Comparison of ENCODE assay signal across 8 mouse cellular contexts in the genomic region with DNA sequence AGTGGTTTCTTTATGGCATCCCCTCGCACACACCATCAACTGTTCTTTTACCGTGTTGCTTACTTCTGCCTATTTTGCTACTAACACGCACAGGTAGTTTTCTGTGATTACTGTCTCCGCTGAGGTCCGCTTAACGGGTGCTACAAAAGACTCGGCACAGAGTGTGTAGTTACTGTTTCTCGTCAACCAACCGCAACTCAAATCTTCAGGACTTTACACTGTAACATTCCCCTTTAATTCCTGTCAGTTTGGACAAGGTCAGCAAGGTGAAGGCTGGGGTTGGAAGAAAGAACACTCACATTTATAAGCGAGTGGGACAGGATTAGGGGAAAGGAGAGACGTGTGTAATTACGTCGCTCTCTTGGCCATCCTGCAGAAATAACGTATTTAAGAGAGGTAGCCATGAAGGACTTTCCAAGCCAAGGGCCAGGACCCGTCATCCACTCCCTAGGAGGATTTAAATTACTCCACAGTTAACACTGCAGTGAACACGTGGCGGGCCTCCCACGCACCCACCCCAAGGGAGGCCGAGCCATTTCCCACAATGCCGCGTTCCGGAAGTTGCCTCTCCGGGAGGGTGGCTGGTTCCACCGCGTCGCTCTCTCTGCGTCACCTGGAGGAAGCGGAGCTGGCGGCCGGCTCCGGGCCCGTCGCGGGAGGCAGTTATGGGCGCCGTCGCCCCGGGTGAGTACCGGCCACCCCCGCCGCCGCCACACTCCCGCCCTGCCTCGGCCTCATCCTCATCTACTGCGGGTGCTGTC. TPM values are rescaled to one million over a fixed set of nuclear protein-coding genes. Genes with fewer than 3 reads are reported as not detected.
DNase-seq lines count a peak whose midpoint lies in the region; ATAC-seq lines count a peak whose summit lies in the region.

A gene (plus strand): TSS at position 285 of the 761 bp plus-strand sequence.

- peak within 1 kb of the TSS; percentile 78 for H3K9ac ChIP-seq in intestine, embryonic 14.5 days (ENCODE audit: low read length)

- WGBS in intestine, embryonic 14.5 days, result 12% methylated on average over 42 of the region's 45 CpGs

- intact Hi-C loops in left cerebral cortex, postnatal 14 days (cut with DNase I), result loop anchor here (2.0 kb wide), 1 partner anchor 14 kb away; a partner anchor contains a TSS

- peak; percentile 99 for ATAC-seq in intestine, embryonic 14.5 days (replicated peaks; ENCODE audit: low FRiP score, low TSS enrichment, low read depth)

- H3K4me2 ChIP-seq in intestine, embryonic 14.5 days (ENCODE audit: low read length), result peak within 1 kb of the TSS; percentile 78

- H3K27ac ChIP-seq in intestine, embryonic 14.5 days (ENCODE audit: low read depth), result peak within 1 kb of the TSS; percentile 69

- H3K9me3 ChIP-seq in intestine, embryonic 14.5 days (ENCODE audit: control insufficient read depth, low read length), result no peaks in the 10 kb centered on the region

- H3K36me3 ChIP-seq in intestine, embryonic 14.5 days (ENCODE audit: control insufficient read depth, insufficient read depth, low read length), result peaks cover 9% of the 10 kb centered on the region

- DNase-seq in adrenal gland, adult 18-20 months (ENCODE audit: low spot score in 2 of 2), result peak; percentile 94 to 96
- DNase-seq in embryo, embryonic 11 days, result peak; percentile 95
- peak; percentile 91 for DNase-seq in gastrocnemius, postnatal 25 days
- DNase-seq in intestine, embryonic 14.5 days (ENCODE audit: low spot score), result peak; percentile 95
- DNase-seq in left cerebral cortex, postnatal 14 days (ENCODE audit: low spot score in 2 of 2), result peak; percentile 93 to 94
- peak; percentile 87 for DNase-seq in mesoderm, embryonic 11.5 days (ENCODE audit: low read depth, low spot score)
- DNase-seq in right cerebral cortex, postnatal 36 days (ENCODE audit: low spot score in 2 of 2), result peak; percentile 89 to 91
- DNase-seq in yolk sac, embryonic 10.5 days (ENCODE audit: low spot score), result peak; percentile 89

- H3K4me3 ChIP-seq in intestine, embryonic 14.5 days (ENCODE audit: low read depth, low read length), result peak within 1 kb of the TSS; percentile 95

- H3K27me3 ChIP-seq in intestine, embryonic 14.5 days (replicated peaks; ENCODE audit: control insufficient read depth, insufficient read depth, low read length), result no peaks in the 10 kb centered on the region

- peaks cover 8% of the 10 kb centered on the region for H3K4me1 ChIP-seq in intestine, embryonic 14.5 days (replicated peaks; ENCODE audit: control insufficient read depth, insufficient read depth, low read length)

RNA-seq across cellular contexts. Expression of the gene that starts here (rescaled TPM):
- 10 to 100 TPM; 79.1 to 84.4 TPM for total RNA-seq in adrenal gland, adult 18-20 months (2021)
- total RNA-seq in gastrocnemius, postnatal 25 days (2021), result 10 to 100 TPM; 38.3 to 47.5 TPM
- 46.9 and 50.0 TPM in 2 replicates for polyA plus RNA-seq in intestine, embryonic 14.5 days (2014; fragmentation: Nextera tagmentation; extraction: Ambion mirVana)
- 10 to 100 TPM; 48.7 to 53.3 TPM for total RNA-seq in left cerebral cortex, postnatal 14 days (2021)

Comparison
In these comparisons a context has a peak if more than half of its experiments do, and no peak if none do; other contexts are left out.
1. Peak in every context shown above with its lines: DNase-seq, ATAC-seq, H3K4me3 ChIP-seq and H3K27ac ChIP-seq.